Mouse (Mus musculus): ENCODE measurements around the gene Hk1.

Gene Hk1

DNA sequence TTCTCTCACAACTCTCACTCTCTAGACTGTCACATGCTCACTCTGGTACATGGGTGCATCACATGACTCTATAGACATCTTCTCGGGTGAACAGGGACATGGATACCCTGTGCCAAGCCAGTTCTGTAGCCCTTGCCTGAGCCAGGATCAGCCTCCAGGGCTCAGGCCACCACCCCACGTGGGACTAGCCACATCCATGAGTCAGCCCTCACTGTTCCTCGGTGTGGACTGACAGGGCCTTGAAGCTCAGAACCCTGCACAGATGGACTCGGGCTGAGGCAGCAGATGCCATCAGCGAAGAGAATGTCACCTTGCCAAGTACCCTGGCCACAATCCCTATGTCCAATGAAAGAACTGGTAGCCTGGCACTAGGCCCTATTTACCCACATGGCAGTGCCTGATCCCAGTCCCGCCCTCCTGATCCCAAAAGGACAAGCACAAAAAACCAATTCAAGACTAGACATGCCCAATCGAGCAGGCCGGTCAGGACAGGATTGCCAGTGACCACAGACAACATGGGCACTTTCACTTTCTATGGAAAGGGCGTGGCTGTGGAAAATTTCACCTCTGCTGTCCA is 59.2 kb downstream of the Hk1 start:
- DNase-seq (ENCODE audit: low read depth, low spot score), result no peak

DNA sequence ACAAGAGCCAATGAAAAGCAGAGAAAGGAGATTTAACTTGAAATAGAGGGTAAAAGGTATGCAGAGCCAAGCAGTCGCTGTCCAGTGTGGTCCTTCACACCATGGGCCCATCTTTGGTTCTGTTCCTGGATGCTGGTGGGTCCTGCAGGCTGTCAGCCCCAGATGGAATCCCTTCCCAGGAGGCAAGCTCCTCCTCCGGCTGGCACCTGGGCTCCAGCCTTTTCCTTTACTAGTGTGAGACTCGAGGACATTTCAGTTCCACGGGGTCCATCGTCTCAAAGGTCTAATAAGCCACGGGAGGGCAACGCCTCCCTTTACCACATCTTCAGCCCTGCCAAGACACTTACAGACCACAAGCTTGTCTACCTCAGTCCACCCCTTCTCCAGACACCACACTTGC is 60.6 kb downstream of the Hk1 start:
- DNase-seq (ENCODE audit: low read depth, low spot score), result no peak

DNA sequence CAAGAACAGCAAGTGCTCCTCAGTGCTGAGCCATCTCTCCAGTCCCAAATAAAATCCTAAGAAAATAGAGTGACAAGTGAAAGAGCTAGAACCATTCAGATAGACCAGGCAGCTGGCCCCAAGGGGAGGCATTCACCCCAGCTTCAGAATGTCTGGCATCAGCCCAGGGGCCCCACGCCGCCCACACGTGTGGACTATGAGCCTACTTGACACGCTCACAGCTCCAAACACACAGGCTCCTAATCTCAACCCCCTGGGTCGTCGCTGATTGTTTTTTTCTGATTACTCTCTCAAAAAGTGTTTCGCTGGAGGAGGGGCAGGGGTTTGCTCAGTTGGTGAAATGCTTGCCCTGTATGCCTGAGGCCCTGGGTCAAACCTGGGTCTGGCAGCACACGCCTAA is 63.2 kb downstream of the Hk1 start:
- no peak for DNase-seq (ENCODE audit: low read depth, low spot score)

DNA sequence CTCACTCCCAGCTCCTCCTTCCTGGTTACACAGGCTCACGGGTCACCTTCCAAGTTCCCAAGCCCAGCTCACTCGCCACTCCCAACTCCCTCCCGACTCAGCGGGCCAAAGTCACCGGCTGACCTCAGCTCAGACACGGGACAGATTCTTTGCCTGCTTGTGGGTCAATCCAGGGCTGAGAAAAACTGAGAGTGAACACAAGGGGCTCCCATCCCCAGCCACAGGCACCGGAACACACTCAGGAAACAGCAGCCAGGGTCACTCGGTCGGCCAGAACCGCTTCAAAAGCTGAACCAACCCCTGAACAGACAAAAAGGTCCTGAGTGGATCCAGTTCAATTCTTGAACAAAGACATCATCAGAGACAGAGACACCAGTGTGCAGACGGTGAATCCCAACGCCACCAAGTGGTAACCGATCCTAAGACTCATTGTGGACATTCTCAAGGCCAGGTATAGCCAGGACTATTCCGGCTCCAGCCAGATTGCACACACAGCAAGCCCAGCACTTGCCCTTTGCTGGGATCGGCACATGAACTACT is 65.8 kb downstream of the Hk1 start:
- DNase-seq (ENCODE audit: low read depth, low spot score), result no peak

DNA sequence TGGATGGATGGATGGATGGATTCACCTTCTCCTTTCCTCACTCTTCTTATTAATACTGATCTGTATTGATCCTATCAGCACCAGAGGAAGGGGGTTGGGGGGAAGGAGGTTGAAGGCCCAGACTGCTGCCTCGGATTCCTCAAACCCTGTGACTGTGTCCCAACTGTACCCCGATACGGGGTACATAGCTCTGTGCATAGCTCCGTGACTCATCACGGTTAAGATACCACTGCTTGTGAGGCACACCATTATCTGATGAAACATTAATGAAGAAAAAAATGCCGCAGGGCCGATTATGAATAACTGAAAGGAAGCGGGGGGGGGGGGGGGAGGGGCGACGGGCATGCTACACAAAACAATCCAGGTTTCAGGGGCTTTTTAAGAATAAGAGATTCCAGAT is 66.6 kb downstream of the Hk1 start:
- no peak for DNase-seq (ENCODE audit: low read depth, low spot score)

DNA sequence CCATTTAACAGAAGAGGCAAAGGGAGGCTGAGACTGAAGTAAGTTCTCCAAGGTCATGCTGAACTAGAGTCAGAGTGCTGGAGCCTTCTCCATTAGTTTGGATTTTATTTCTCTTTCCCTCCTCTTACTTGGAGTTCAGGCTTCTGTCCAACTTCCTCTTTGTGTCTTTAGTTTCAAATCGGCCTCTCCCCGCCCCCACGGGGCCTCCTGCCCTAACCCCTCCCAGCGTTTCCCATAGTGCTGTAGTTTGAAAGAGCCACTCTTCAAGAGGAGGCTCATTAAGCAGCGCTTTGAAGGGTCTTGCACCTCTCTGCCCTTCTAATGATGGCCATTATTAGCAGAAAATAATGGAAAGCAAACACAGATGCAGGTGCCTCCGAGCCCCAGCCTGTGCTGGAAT is 68.2 kb downstream of the Hk1 start:
- no peak for DNase-seq (ENCODE audit: low read depth, low spot score)

DNA sequence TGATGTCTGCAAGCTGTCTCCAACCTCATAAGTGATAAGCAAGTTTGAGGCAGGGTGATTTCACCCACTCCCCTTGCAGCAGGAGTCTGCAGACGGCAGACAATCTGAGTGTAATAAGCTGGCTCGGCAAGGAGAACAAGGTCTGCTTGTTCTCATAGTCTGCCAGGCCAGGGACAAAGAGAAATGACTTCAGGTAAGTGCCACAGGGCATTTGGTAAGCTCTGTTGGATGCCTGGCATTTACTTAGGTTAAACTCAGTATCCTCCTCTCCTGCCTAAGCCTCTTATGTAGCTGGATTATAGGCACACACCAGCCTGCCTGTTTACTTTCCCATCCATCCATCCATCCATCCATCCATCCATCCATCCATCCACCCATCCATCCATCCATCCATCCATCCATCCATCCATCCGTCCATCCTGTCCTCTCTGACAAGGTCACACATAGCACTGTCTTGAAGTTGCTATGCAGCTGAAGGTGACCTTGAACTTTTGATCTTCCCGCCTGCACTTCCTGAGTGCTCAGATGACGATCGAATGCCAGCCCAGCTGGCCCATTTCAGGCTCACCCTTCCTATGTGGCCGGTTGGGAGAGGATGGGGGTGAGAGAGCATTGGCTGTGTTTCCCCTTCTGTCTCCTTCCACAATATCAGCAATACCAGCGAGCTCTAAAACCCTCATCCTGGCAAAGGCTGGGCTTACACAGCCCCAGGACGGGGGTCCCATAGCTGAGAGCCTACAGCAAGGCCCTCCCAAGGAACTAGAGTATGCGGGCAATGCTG is 69.3 kb downstream of the Hk1 start:
- DNase-seq (ENCODE audit: low read depth, low spot score), result no peak

DNA sequence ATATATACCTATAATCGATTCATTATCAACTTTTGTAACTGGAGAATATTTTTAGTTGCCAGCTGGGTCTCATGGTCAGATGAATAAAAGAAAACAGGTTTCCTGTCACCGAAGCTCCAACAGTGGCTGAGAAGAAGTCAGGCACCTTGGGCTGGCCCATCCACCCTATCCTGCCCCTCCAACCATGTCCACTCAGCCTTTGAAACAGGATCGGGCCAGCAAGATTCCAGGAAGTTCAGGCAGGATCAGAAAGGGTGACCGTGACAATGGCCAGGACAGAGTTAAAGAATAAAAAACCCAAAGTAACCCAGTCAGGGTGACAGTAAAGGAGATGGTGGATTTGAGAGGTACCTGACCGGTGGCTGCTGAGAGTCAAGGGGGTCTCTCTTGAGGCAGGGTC is 70.1 kb downstream of the Hk1 start:
- DNase-seq (ENCODE audit: low read depth, low spot score), result no peak

DNA sequence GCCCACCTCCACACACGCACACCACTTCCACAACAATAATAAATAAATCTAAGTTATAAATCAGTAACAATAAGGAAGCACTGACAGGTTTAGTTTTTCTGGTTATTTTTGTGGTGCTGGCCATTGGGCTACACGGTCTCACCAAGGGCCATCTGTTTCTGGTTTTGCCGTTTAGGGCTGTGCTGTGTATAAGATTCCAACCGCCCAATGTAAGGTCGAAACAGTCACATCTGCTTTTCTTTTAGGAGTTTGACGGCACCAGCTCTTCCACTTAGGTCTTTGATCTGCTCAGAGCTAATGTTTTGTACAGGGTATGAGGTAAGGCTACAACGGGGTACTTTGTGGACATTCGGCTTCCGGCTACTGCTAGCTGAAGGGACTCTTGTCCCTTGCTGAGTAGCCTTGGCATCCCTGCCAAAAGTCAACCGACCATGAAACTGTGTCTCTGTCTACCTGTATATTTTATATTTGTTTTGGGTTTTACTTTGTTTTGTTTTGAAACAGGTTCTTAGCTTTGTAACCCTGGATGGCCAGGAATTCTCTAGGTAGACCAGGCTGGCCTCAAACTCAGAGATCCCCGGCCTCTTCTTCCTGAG is 70.7 kb downstream of the Hk1 start:
- DNase-seq (ENCODE audit: low read depth, low spot score), result no peak

DNA sequence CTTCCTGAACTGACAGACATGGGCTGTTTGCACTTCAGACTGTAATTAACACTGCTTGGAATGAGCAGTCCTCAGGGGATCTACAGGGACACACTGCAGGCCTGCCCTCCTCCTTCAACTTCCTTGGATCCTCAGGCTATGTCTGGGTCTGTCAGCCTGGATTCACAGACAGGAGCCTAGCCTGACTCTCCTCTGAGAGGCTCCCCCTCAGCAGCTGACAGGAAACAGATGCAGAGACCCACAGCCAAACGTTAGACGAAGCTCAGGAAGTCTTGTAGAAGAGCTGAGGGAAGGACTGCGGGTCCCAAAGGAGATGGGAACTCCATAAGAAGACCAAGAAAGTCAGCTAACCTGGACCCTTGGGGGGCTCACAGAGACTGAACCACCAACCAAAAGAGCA is 73.2 kb downstream of the Hk1 start:
- DNase-seq (ENCODE audit: low read depth, low spot score), result no peak

DNA sequence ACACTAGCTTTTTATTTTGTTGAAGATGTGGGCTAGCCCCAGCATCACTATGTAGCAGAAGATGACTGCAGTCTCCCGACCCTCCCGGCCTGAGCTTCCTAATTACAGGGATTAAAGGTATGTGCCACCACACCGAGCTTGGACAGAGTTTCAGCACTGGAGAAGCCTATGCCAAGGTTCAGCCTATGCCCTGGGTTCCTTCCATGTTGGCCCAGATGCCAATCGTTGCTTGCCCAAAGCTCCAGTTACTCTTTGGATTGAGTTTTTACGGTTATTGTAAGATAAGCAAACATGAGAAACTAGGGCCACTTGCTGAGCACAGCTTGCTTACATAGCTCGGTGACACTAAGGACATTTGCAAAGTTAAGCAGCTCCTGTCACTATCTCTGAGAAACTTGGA is 74.6 kb downstream of the Hk1 start:
- no peak for DNase-seq (ENCODE audit: low read depth, low spot score)

DNA sequence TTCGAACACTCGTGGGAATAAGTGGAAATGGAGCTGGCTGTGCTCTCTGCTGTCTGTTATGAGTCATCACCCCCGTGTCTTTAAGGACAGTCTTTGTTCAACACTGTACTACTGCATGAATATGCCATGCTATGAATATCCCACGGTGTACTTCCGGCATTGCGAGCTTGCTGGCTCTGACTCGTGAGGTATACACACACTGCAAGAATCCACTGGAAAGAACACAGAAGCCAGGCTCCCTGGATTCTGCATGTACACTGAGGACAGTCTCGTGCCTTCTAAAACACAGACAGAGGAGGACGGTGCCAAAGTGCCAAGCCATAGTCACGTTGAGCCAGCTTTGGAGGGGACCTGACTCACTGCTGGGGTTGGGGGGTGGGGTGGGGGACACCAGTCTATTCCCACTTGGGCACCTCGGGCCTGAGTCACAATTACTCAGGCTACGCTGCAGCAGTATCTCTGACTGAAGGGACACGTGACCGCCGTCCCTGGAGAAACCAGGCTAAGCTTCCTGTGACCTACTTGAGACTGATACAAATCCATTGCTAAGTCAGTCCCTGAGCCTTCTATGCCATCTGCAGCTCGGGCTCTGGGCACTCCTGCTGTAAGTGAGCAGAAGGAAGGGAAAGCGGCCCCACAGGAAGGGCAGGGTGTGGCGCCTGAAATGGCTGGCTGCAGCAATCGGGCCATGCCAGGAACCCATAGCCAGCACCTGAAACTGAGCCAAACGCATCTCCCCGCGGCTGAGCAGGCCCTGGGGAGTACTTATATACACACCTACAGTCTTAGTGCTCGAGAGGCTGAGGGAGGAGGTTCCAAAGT is 79.5 kb downstream of the Hk1 start:
- peak; percentile 84 for DNase-seq (ENCODE audit: low read depth, low spot score)

DNA sequence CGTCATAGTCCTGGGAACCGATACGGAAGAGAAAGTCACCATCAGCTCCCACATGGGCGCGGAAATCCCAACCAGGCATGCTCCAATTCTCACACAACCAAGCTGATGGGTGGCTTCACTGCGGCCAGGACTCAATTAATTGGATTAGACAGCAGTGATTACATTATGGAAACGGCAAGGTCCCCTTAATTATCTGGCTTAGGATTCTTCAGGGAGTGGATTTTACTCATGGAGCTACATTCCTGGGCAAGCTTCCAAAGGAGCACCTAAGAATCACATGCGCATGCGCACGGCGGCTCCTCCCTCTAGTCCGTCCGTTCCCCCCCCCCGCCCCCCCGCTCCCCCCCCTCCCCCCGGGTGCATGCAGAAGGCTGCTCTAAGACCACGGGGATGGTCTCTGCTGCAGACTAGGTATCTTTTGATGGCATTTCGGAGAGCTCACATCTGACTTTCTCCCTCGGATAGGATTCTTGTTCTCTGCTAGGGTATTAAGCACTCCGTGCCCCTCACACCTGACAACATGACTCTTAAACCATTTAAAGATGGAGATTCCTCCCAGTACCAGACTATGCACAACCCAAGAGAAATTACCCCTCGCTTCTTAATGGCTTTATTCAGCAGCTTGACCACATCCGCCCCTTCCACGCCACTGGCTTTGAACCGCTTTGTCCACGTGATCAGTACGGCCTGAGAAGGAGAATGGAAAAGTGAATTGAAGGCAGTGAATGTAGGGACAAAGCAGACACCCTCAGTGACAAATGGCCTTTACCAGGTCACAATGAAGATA is 83.4 kb downstream of the Hk1 start:
- peak; percentile 85 for DNase-seq (ENCODE audit: low read depth, low spot score)

DNA sequence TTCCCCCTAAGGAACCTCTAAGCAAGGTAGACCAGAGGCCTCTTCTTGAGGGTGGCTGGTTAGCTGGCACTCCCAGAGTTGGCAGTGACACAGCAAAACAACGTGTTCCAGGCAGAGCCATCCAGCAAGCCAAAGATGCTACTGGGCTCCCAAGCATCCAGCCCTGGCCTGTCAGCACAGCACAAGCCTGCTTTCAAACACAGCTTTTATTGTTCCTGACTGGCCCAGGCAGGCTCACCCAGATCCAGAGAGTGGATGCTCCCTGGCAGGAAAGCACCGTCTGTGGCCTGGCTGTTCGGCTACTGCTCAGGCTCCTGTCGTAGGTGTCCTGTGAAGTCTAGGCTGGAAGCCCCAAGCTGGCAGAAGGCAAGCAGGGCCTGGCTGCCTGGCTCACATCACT is 85.6 kb downstream of the Hk1 start:
- no peak for DNase-seq (ENCODE audit: low read depth, low spot score)

DNA sequence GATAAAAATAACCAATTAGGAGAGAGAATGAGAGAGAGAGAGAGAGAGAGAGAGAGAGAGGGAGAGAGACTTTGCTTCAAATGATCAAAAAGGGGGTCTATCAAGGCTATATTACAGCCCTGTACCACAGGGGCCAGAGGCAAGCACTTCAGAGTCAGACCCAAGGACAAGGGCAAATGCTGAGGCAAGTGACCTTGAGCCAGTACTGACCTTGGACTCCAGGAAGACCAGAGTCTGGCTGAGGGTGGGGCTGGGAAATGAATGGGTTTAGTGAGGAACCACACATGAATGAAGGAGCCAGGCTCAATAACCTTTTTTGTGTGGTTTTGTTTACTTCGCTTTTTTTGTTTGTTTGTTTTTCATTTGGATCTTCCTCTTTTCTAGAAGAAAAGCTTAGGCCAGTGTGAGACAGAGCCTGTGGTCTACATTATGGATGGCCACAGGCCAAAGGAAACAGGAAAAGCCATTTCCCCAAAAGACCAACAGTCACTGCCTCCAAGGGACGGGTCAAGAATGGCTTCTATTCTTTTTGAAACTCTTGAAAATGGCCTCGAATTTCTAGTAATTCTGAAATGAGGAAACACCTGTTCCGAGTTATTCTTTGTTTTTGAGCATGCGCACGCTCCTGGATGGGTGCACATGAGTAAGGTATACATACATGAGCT is 92.1 kb downstream of the Hk1 start:
- no peak for DNase-seq (ENCODE audit: low read depth, low spot score)

DNA sequence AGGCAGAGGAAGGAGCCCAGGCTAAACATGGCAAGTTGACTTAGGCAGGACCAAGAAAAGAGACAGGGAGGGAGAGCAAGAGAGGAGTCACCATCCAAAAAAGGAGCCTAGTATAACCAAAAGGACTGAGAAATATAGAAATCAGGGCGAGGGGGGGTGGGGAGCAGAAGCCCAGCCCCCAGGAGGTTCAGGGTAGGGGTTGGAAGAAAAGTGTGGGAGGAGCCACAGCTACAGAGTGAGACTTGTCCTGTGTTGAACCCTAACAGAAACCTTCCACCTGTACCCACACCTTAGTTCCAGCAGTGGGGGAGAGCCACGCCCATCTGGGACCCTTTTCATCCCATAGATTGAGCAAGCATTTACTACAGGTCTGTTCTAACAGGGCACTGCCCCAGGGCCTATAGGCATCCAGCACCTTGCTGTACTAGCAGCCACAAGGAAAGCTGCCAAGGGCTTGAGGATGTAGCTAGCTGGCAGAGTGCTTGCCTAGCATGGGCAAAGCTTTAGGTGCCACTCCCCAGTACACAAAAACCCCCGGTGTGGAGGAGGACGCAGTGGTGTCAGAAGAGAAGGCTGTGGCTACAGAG is 96.4 kb downstream of the Hk1 start:
- DNase-seq (ENCODE audit: low read depth, low spot score), result no peak

DNA sequence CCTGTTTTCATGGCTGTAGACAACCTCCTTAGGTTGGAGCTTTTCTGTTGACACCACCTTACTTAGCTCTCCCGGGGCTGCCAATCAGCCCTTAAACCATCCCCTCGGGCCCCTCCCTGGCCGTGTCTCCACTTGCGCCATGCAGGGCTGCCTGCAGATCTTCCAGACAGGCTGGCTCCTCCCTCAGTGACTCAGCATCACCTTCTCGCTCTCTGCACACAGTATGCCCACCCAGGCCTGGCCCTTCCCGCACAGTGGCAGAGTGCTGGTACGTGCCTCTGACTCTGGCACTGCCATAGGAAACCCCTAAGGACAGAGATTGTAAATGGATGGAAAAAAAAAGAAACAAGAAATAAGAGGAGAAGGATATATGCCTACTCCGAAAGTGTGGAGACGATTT is 96.9 kb downstream of the Hk1 start:
- no peak for DNase-seq (ENCODE audit: low read depth, low spot score)

DNA sequence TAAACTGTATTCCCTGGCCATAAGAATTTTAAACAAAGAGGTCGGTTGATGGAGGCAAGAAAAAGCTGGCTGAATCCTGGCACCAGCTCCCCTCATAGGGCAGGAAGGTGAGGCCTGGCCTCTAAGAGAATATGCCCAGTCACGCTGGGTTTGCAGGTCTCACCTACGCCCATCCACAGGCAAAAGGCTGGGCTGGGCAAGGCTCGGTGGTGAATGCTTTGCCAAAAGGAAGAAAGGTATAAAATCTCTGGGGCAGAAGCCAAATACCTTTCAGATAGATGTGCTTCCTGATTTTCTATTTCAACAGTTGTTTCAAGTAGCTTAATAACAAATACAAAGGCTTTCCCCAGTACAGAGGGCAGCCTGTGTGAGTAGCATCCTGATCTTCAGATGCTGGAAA is 100.0 kb downstream of the Hk1 start:
- DNase-seq (ENCODE audit: low read depth, low spot score), result no peak

DNA sequence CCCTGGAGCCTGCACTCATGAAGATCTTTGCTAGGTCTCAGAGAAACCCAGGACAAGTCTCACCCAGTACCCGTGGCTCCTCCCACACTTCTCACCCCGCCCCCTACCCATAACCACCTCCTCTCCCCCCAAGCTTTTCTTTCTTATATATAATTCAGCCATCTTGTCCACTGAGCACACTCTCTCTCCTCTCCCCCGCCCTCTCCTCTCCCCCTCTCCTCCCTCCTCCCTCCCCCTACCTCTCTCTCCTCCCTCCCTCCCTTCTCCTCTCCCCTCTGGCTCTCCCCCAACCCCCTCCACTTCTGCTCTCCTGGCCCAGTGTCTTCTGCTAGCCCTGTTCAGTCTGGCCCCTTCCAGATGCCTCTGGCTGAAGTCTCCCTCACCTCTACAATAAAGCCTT is 100.6 kb downstream of the Hk1 start:
- no peak for DNase-seq (ENCODE audit: low read depth, low spot score)

DNA sequence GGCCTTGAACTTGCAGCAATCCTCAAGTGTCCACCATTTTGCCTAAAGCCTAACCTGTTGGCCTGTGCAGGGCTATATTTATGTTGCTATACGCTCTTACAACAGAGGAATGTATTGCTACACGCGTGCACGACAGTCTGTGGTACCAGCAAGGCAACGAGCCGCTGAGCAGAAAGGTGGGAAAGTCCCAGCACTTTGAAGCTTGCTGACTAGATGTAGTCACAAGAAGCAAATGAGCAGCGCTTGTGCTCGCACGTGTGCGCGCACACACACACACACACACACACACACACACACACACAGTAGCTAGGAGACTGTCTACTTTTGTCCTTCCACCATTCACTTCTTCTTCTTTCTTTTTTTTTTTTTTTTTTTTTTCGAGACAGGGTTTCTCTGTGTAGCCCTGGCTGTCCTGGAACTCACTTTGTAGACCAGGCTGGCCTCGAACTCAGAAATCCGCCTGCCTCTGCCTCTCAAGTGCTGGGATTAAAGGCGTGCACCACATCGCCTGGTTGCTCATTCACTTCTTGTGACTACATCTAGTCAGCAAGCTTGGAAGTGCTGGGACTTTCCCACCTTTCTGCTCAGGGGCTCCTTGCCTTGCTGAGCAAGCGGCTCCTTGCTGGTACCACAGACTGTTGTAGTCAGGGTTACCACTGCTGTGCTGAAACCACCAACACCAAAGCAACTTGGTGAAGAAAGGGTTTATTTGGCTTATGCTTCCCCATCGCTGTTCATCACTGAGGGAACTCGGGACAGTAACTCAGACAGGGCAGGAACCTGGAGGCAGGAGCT is 102.0 kb downstream of the Hk1 start:
- no peak for DNase-seq (ENCODE audit: low read depth, low spot score)

All from retina, postnatal 7 days (tissue).